Mouse (Mus musculus): Measurements from ENCODE around the gene Tub. TPM values are rescaled to one million over a fixed set of nuclear protein-coding genes. Genes with fewer than 3 reads are reported as not detected.

The Tub gene
- total RNA-seq, 1 experiment from 2014 or later = not detected

GRCm38 (mm10) chr7:108965968-108966367, 15.8 kb downstream of the Tub start:
- no peak; a peak in 1 of 4 replicates for ATAC-seq (replicated peaks in 1 of 2; ENCODE audit: insufficient read depth in 1 of 2, low FRiP score in 2 of 2, low TSS enrichment in 1 of 2, low read depth in 1 of 2, poor library complexity in 2 of 2, severe bottlenecking in 2 of 2)

GRCm38 (mm10) chr7:108966742-108967362, 16.7 kb downstream of the Tub start:
- ATAC-seq (replicated peaks in 1 of 2; ENCODE audit: insufficient read depth in 1 of 2, low FRiP score in 2 of 2, low TSS enrichment in 1 of 2, low read depth in 1 of 2, poor library complexity in 2 of 2, severe bottlenecking in 2 of 2) = peak; percentile 90 to 94

- no peak for ATAC-seq (replicated peaks in 1 of 2; ENCODE audit: insufficient read depth in 1 of 2, low FRiP score in 2 of 2, low TSS enrichment in 1 of 2, low read depth in 1 of 2, poor library complexity in 2 of 2, severe bottlenecking in 2 of 2)
Measured at GRCm38 (mm10) chr7:108968201-108968600, 18.1 kb downstream of the Tub start.

GRCm38 (mm10) chr7:108972273-108972672, 22.1 kb downstream of the Tub start:
- no peak for ATAC-seq (replicated peaks in 1 of 2; ENCODE audit: insufficient read depth in 1 of 2, low FRiP score in 2 of 2, low TSS enrichment in 1 of 2, low read depth in 1 of 2, poor library complexity in 2 of 2, severe bottlenecking in 2 of 2)

GRCm38 (mm10) chr7:108985934-108986708, 36.0 kb downstream of the Tub start:
- no peak for ATAC-seq (replicated peaks in 1 of 2; ENCODE audit: insufficient read depth in 1 of 2, low FRiP score in 2 of 2, low TSS enrichment in 1 of 2, low read depth in 1 of 2, poor library complexity in 2 of 2, severe bottlenecking in 2 of 2)

GRCm38 (mm10) chr7:108991207-108991606, 41.1 kb downstream of the Tub start:
- ATAC-seq (replicated peaks in 1 of 2; ENCODE audit: insufficient read depth in 1 of 2, low FRiP score in 2 of 2, low TSS enrichment in 1 of 2, low read depth in 1 of 2, poor library complexity in 2 of 2, severe bottlenecking in 2 of 2) = 0 out of 4 replicates have a peak, but pooled peaks of 1 of the 2 experiments have one; percentile 22

DNA sequence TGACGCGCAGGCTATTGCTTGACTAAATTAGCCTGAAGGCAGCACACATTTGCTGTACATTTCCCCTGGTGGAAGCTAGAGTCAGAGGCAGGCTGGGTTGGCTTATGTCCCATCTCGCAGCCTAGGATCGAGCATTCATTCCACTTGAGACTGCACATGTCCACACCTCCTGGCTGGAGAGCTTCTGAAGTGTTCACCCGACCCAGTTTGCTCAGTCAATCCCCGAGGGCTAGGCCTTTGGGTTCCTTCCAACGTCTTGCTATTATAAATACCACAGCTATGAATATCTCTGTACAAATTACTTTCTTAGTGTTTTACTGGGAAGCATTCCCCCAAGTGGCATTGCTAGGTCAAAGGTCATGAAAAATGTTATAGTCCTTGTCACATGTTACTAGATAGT, 43.1 kb downstream of the Tub start:
- ATAC-seq (replicated peaks in 1 of 2; ENCODE audit: insufficient read depth in 1 of 2, low FRiP score in 2 of 2, low TSS enrichment in 1 of 2, low read depth in 1 of 2, poor library complexity in 2 of 2, severe bottlenecking in 2 of 2) = no peak

DNA sequence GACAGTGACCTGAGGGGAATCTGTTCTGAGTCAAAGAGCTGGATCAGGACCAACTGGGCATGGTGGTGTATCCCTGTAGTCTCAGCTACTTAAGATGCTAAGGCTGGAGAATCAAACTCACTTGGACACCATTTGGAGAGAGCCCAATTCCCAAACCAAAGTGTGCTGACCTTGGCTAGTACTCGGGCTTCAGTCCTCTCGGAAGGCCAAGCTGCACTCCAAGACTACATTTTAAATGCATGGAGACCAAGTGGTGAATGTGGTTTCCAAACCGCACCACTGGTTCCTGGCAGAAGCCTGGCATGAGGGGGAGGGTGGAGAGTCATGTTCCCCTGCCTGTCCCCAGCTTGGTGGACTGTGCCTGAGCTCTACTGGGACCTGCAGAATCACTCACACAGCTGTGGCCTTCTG, 43.7 kb downstream of the Tub start:
- ATAC-seq (replicated peaks in 1 of 2; ENCODE audit: insufficient read depth in 1 of 2, low FRiP score in 2 of 2, low TSS enrichment in 1 of 2, low read depth in 1 of 2, poor library complexity in 2 of 2, severe bottlenecking in 2 of 2) = no peak

GRCm38 (mm10) chr7:108996156-108996555, 46.0 kb downstream of the Tub start:
- no peak for ATAC-seq (replicated peaks in 1 of 2; ENCODE audit: insufficient read depth in 1 of 2, low FRiP score in 2 of 2, low TSS enrichment in 1 of 2, low read depth in 1 of 2, poor library complexity in 2 of 2, severe bottlenecking in 2 of 2)

GRCm38 (mm10) chr7:109000315-109000954, 50.3 kb downstream of the Tub start:
- peak; percentile 65 to 80; a peak in 3 of 4 replicates for ATAC-seq (replicated peaks in 1 of 2; ENCODE audit: insufficient read depth in 1 of 2, low FRiP score in 2 of 2, low TSS enrichment in 1 of 2, low read depth in 1 of 2, poor library complexity in 2 of 2, severe bottlenecking in 2 of 2)

DNA sequence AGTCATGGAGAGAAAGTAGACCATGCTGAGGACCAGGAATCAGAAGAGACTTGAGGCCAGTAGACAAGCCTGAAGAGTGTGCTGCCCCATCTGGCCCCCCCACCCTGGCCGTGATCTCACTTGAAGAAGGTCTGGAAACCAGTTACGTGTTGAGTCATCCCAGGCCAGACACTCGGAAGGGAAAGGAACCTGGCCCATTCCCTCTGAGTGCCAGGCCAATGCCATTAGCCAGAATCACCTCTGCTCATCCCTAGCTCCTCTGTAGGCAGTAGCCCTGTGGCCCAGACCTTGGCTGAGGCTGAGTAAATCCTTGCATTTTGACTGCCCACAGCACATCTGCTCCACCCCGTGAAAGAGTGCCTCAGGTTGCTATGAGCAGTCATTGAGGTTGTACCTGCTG, 51.8 kb downstream of the Tub start:
- no peak for ATAC-seq (replicated peaks in 1 of 2; ENCODE audit: insufficient read depth in 1 of 2, low FRiP score in 2 of 2, low TSS enrichment in 1 of 2, low read depth in 1 of 2, poor library complexity in 2 of 2, severe bottlenecking in 2 of 2)

DNA sequence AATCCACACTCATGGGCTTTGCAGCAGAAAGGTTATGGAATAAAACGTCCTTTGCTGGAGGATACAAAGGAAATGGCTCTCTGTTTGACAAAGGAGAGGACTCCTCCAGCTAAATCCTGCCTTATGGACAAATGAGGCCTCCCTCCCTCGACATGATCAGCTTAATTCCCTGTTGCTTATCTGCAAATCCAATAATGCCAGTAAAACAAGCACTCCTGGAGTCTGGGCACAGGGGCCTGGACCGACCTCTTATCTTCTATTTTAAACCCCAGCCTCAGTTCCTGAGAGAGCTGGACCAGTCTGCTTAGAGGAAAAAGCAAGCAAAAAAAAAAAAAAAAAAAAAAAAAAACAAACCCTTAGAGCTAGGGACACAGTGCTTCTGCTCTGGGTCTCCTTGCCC, 53.5 kb downstream of the Tub start:
- no peak for ATAC-seq (replicated peaks in 1 of 2; ENCODE audit: insufficient read depth in 1 of 2, low FRiP score in 2 of 2, low TSS enrichment in 1 of 2, low read depth in 1 of 2, poor library complexity in 2 of 2, severe bottlenecking in 2 of 2)

DNA sequence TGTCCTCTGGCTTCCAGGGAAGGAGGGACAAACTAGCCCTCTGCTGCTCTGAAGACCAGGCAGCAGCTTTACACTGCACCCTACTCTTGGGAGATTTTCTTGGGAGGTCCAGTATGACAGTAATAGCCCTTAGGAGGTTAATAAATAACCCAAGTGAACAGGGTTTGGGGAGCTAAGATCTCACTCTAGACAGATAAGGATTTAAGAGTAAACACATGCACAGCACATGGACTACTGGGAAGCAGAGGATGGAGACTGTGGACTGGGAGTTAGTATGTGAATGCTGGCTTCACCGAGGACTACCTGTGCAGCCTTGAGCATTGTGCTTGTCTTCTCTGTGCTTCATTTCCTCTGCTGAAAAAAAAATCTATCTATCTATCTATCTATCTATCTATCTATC, 59.1 kb downstream of the Tub start:
- ATAC-seq (replicated peaks in 1 of 2; ENCODE audit: insufficient read depth in 1 of 2, low FRiP score in 2 of 2, low TSS enrichment in 1 of 2, low read depth in 1 of 2, poor library complexity in 2 of 2, severe bottlenecking in 2 of 2) = no peak

DNA sequence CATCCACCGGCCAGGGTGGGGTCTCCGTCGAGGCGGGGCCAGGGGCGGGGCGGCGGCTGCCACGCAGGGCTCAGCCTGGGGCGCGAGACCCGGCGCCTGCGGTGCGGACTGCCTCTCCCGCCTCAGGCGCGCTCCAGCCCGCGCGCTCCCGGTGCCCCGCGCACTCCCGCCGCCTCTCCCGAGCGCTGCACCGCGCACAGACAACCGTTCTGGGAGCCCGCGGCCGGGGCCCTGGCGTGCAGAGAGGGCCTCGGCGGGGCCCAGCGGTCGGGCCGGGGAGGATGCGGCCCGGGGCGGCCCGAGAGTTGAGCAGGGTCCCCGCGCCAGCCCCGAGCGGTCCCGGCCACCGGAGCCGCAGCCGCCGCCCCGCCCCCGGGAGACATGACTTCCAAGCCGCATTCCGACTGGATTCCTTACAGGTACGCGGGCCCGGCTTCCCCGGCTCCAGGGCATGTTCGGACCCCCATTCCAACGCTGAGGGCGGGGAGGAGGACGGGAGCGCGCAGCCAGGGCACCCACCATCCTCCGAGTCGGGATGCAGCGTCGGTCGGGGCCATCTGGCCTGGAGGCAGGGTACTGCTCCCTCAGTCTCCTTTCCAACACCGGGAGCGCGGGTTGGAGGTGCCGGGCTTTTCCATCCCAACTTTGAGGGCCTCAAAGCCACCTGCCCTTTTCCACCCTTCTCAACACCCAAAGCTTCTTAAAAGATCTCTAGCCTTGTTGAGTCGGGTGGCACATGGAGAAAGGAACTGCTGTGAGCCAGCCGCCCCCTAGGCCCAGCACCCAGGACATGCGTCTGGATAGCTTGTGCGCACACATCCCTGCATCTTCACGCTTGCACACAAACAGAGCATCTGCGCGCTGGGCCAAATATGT, 60.8 kb downstream of the Tub start:
- ATAC-seq (replicated peaks in 1 of 2; ENCODE audit: insufficient read depth in 1 of 2, low FRiP score in 2 of 2, low TSS enrichment in 1 of 2, low read depth in 1 of 2, poor library complexity in 2 of 2, severe bottlenecking in 2 of 2) = no peak

- ATAC-seq (replicated peaks in 1 of 2; ENCODE audit: insufficient read depth in 1 of 2, low FRiP score in 2 of 2, low TSS enrichment in 1 of 2, low read depth in 1 of 2, poor library complexity in 2 of 2, severe bottlenecking in 2 of 2) = no peak
Measured at GRCm38 (mm10) chr7:109011596-109012180, 61.5 kb downstream of the Tub start.

GRCm38 (mm10) chr7:109012575-109012974, 62.4 kb downstream of the Tub start:
- ATAC-seq (replicated peaks in 1 of 2; ENCODE audit: insufficient read depth in 1 of 2, low FRiP score in 2 of 2, low TSS enrichment in 1 of 2, low read depth in 1 of 2, poor library complexity in 2 of 2, severe bottlenecking in 2 of 2) = no peak

DNA sequence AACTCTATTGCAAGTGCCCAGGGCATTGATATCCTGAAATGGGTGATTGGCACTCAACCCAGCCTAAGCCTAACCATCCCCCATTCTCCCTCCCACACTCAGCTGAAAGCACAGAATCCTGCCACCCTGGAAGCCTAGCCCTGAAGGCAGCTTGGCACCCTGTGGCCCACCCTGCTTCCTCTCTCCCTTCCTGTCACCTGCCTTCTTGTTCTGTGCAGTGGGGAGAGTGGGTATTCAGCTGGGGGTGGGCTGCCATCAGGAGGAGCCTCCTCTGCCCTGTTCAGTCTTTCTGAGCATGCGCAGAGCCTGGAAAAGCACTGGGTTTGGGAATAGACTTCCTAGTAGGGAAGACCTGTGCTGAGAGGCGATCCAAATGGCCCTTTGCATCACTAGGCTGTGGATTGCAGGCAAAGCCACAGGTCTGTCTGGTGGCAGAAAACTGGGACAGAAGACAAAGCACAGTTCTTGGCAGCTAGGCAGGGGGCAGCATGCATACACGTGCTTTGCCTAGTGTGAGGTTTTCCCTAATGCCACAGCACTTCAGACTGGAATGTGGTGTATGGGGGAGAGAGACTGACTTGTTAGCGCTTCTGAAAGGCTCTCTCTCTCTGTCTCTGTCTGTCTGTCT, 63.0 kb downstream of the Tub start:
- 0 out of 4 replicates have a peak, but pooled peaks of 1 of the 2 experiments have one; percentile 22 for ATAC-seq (replicated peaks in 1 of 2; ENCODE audit: insufficient read depth in 1 of 2, low FRiP score in 2 of 2, low TSS enrichment in 1 of 2, low read depth in 1 of 2, poor library complexity in 2 of 2, severe bottlenecking in 2 of 2)

Measured in hematopoietic stem cell, adult 5-6 weeks (primary cell).